Mouse (Mus musculus) heart, adult 8-10 months (tissue): ENCODE data around the gene Gm7137. TPM values are rescaled to one million over a fixed set of nuclear protein-coding genes. Genes with fewer than 3 reads are reported as not detected.
"Not testable (repeated sequence)": the region's sequence is repeated elsewhere in the genome, so short reads cannot be mapped to it uniquely, and the experiment has no call there.

ENCODE experiments used
- DNase-seq: peaks from one replicate; pipeline ENCODE4 v3.0.0; 2022; ENCODE audit warnings: low spot score
- total RNA-seq, 4 experiments: library from RNA; stranded (reverse); gene quantifications; 2 replicates each; pipeline ENCODE4 v1.2.4; 2022

The Gm7137 gene
- not detected for total RNA-seq

GRCm38 (mm10) chr10:77787876-77788275 is at the start of gene Gm7137:
Gene Gm7137, minus strand, starts transcription at chr10:77788200.
- not testable (repeated sequence) for DNase-seq

GRCm38 (mm10) chr10:77835647-77836046 is 47.6 kb upstream of the Gm7137 start, which contains the start of gene Krtap10-10:
Gene Krtap10-10, plus strand, starts transcription at chr10:77835947.
- DNase-seq = no peak

GRCm38 (mm10) chr10:77826951-77827350 is 39.0 kb upstream of the Gm7137 start, which contains the start of gene Krtap10-4:
Gene Krtap10-4, minus strand, starts transcription at chr10:77827095.
- DNase-seq = no peak

GRCm38 (mm10) chr10:77819203-77819602 is 31.2 kb upstream of the Gm7137 start:
- DNase-seq = no peak

DNA sequence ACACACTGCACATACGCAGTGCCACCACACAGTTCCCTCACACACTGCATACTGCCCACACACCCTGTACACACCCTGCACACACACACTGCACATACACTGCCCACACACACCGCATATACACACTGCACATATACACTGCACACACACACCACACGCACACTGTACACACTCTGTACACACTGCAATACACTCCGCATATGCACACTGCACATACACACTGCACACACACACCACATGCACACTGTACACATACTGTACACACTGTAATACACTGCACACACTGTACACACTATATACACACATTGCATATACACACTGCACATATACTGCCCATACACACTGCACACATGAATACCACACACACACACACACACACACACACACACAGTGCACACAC is 30.5 kb upstream of the Gm7137 start:
- DNase-seq = no peak

- no peak for DNase-seq
Measured at GRCm38 (mm10) chr10:77815514-77815913, 27.5 kb upstream of the Gm7137 start.

DNA sequence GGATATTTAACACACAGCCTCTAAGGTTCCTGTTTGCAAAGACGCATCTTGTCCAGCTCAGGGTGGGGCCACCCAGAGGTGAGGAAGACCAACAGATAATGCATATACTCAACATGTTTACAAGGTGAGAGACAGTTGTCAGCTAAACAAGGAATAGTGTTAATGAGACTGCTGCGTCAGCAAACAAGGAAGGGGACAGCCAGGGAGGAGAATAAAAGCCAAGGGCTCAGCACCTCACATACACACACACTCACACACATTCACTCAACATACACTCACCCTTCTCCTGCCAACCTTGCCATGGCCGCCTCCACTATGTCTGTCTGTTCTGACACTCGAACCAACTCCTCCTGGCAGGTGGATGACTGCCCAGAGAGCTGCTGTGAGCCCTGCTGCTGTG is 26.4 kb upstream of the Gm7137 start, which contains the start of gene Gm2696:
Gene Gm2696, plus strand, starts transcription at position 301 of the 400 bp plus-strand sequence.
- DNase-seq = no peak

GRCm38 (mm10) chr10:77811743-77812142 is 23.7 kb upstream of the Gm7137 start, which contains the start of gene Gm9507:
Gene Gm9507, minus strand, starts transcription at chr10:77811843.
- no peak for DNase-seq

DNA sequence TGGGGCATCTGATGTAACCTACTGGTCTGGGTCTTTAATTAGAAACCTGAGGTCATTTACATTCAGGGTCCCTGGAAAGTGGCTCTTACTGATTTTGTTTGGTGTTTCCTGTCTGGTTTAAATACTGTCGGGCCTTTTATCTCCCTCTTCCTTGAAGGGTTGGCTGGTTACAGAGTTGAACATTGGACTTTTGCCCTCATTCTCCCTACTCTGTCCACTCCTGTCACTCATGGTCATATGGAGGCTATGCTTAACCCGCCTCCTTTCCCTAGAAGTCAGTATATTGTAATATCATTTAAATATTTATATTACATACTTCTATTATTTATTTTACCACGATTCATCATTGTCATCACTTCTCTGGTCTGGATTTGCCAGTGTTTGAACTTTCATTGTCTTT is 16.1 kb upstream of the Gm7137 start:
- DNase-seq = no peak

GRCm38 (mm10) chr10:77798921-77799508 is 11.0 kb upstream of the Gm7137 start, which contains the start of gene Gm19668:
Gene Gm19668, minus strand, starts transcription at chr10:77799133.
- no peak for DNase-seq

DNA sequence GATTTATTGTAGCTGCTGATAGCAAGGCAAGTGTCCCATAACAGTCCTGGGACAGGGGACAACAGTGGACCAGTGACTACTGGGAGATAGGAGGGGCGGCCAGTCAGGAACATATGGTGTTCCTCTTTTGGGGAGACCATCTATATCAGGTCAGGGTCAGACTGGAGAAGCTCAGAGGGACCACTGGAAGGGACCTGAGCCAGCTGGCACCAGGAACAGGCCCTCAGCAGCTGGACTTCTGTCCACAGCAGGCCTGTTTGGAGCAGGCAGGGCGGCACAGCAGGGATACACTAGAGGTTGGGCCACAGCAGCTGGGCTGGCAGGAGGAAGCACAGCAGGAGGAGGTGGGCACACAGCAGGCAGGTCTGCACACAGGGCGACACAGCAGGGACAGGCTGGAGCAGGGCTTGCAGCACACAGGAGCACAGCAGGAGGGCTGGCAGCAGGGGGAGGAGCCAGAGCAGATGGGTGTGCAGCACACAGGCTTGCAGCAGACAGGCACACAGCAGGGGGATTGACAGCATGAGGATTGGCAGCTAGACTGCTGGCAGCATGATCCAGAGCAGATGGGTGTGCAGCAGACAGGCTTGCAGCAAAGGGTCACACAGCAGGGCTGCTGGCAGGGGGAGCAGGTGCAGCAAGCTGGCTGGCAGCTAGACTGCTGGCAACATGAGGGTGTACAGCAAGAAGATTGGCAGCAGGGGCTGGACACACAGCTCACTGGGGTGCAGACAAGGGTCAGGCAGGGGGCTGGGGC is 10.3 kb upstream of the Gm7137 start:
- not testable (repeated sequence) for DNase-seq

DNA sequence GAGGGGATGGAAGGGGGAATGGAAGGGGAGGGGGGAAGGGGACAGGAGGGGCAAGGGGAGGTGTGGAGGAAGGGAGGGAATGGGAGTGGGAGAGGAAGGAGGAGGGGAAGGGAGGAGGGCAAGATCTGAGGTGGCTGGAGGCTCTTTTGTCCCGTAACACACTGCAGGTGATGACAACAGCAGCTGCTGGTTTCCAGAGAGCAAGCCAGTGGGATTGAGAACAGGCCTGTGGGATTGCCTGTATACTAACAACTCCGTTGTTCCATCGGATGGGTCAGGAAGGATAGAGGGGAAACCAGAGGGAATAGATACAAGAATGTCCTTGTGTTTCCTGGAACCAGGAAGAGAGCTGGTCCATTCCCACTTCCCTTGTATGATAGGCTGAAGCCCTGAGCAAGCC is 9.7 kb upstream of the Gm7137 start:
- DNase-seq = no peak

- DNase-seq = no peak
Measured at GRCm38 (mm10) chr10:77794976-77795375, 7.0 kb upstream of the Gm7137 start, which contains the start of gene Gm9639. Gene Gm9639, minus strand, starts transcription at chr10:77795076.

DNA sequence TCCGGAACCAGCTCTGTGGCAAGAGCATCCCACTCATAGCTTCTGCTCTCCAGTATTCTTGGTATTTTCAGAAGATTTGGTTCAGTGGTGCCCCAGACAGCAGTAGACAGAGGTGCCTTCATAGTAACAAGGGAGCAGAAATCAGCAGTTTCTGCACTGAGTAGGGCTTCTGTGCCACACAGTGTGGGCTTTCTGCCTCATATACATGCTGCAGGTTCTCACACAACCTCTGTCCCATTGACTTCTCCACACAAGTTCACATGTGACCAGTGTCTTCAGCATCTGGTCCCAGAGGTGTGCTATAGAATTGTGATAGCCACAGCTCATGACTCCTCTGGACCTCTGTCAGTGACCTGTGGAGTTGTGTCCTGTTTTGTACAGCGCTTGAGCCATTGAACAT is 621 bp upstream of the Gm7137 start:
- DNase-seq = no peak

- DNase-seq = not testable (repeated sequence)
Measured at GRCm38 (mm10) chr10:77783396-77783795, 4.6 kb downstream of the Gm7137 start.

GRCm38 (mm10) chr10:77782442-77782841 is 5.6 kb downstream of the Gm7137 start, which contains the start of gene Gm3250:
Gene Gm3250, minus strand, starts transcription at chr10:77782542.
- DNase-seq = not testable (repeated sequence)

DNA sequence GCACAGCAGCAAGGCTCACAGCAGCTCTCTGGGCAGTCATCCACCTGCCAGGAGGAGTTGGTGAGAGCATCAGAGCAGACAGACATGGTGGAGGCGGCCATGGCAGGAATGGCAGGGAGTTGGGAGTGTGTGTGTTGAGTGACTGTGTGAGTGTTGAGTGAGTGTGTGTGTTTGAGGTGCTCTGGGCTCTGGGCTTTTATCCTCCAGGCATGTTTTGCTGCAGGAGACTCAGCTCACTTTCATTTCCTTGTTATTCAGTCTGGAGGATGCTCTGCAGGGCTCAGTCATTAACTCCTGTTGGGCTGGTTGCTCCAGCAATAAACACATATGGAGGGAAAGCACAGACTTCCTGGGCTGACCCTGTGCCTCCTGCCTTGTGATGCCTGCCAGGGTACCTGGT is 11.2 kb downstream of the Gm7137 start, which contains the start of gene Gm7138:
Gene Gm7138, minus strand, starts transcription at position 101 of the 400 bp plus-strand sequence.
- not testable (repeated sequence) for DNase-seq

DNA sequence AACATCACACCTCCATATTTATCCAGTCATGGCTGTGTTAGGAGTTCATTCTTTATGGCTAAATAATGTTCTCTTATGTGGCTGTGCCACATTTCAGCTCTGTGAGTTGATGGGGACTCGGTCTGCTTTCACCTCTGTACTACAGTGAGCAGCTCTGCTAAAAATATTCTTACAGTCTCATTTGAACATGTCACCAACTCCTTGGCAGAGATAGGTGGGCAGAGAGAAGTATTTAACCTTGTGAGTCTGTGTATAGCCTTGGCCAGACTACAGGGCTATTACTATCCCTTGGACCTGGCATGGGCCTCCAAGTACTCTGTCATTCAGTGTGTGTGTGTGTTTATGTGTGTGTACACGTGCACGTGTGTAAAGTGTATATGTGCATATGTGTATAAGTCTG is 15.9 kb downstream of the Gm7137 start:
- DNase-seq = not testable (repeated sequence)

DNA sequence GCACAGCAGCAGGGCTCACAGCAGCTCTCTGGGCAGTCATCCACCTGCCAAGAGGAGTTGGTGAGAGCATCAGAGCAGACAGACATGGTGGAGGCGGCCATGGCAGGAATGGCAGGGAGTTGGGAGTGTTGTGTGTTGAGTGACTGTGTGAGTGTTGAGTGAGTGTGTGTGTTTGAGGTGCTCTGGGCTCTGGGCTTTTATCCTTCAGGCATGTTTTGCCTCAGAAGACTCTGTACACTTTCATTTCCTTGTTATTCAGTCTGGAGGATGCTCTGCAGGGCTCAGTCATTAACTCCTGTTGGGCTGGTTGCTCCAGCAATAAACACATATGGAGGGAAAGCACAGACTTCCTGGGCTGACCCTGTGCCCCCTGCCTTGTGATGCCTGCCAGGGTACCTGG is 16.8 kb downstream of the Gm7137 start, which contains the start of gene Gm3238:
Gene Gm3238, minus strand, starts transcription at position 101 of the 400 bp plus-strand sequence.
- DNase-seq = not testable (repeated sequence)

GRCm38 (mm10) chr10:77769727-77770126 is 18.3 kb downstream of the Gm7137 start:
- DNase-seq = no peak

- DNase-seq = not testable (repeated sequence)
Measured at GRCm38 (mm10) chr10:77759582-77759981, 28.4 kb downstream of the Gm7137 start, which contains the start of gene Gm3233. Gene Gm3233, minus strand, starts transcription at chr10:77759682.

DNA sequence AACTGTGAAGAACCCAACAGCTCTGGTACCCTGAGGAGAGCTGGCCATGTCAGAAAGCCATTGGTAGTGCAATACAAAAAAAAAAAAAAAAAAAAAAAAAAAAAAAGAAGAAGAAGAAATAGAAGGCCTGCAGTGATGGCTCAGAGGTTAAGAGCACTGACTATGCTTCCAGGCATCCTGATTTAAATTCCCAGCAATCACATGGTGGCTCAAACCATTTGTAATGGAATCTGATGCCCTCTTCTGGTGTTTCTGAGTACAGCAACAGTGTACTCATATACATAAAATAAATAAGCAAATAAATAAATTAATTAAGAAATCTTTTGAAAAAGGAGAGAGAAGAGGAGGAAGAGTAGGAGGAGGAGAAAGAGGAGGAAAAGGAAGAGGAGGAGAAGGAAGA is 34.6 kb downstream of the Gm7137 start:
- DNase-seq = no peak
